Mouse (Mus musculus) heart, adult 2 months (tissue): ENCODE results near the gene Setd1b. TPM values are rescaled to one million over a fixed set of nuclear protein-coding genes. Genes with fewer than 3 reads are reported as not detected.

Experiments
- DNase-seq, 2 experiments: peaks; one replicate each; pipeline ENCODE4 v3.0.0; 2021
- H3K27ac ChIP-seq: fragments of 200-600 bp; 2 replicates; pipeline ENCODE4 v1.8.1; 2022
- H3K27me3 ChIP-seq: fragments of 200-500 bp; 2 replicates; pipeline ENCODE4 v1.6.1; 2012; ENCODE audit warnings: mild to moderate bottlenecking, low read length, inconsistent platforms, mixed read lengths; ENCODE audit not compliant: control insufficient read depth, insufficient read depth
- H3K36me3 ChIP-seq: fragments of 200-500 bp; 2 replicates; pipeline ENCODE4 v1.6.1; 2012; ENCODE audit warnings: low read length, inconsistent platforms; ENCODE audit not compliant: control insufficient read depth, insufficient read depth
- H3K4me1 ChIP-seq: fragments of 200-500 bp; 2 replicates; pipeline ENCODE4 v1.6.1; 2011; ENCODE audit warnings: low read length; ENCODE audit not compliant: control insufficient read depth, insufficient read depth
- H3K4me3 ChIP-seq: fragments of 200-600 bp; 2 replicates; pipeline ENCODE4 v1.8.1; 2022
- H3K79me2 ChIP-seq: fragments of 200-500 bp; replicated peaks from 2 replicates; pipeline ENCODE4 v1.6.1; 2012; ENCODE audit warnings: mild to moderate bottlenecking, inconsistent platforms, low read length, moderate library complexity, mixed read lengths; ENCODE audit not compliant: control insufficient read depth, insufficient read depth
- H3K9ac ChIP-seq: fragments of 200-500 bp; 2 replicates; pipeline ENCODE4 v1.6.1; 2012; ENCODE audit warnings: low read depth, mild to moderate bottlenecking, control low read depth, inconsistent platforms, low read length, mixed read lengths
- CTCF ChIP-seq: fragments of 200-600 bp; IDR thresholded peaks from 2 replicates; pipeline ENCODE4 v1.8.1; 2022; ENCODE audit warnings: antibody characterized with exemption, mild to moderate bottlenecking, moderate library complexity
- EP300 ChIP-seq: fragments of 200-500 bp; IDR thresholded peaks from 2 replicates; pipeline ENCODE4 v1.6.1; 2011; ENCODE audit warnings: low read depth, low read length, control low read depth; ENCODE audit not compliant: insufficient read depth
- POLR2A ChIP-seq: fragments of 200-500 bp; IDR thresholded peaks from 2 replicates; pipeline ENCODE4 v1.6.1; 2011; ENCODE audit warnings: mild to moderate bottlenecking, low read depth, low read length, control low read depth; ENCODE audit not compliant: insufficient read depth
- WGBS: fragments of 180-500 bp; shearing (Covaris S2); methylation state at CpG from one replicate; pipeline ENCODE4 v1.1.7; 2018; 5-methylcytosine and 5-hydroxymethylcytosine counted together
- intact Hi-C: fragments of 180-260 bp; cut with DNase I; formaldehyde crosslinking; loops from one replicate; pipeline ENCODE4 v1.15.1; 2025
- polyA plus RNA-seq: library from polyadenylated mRNA; depleted of rRNA; stranded (reverse); fragments of >200 nt; gene quantifications from 2 replicates; pipeline ENCODE4 v1.2.3, GENCODE M21; 2012
- total RNA-seq, 2 experiments: library from RNA; stranded (reverse); gene quantifications; 2 replicates each; pipeline ENCODE4 v1.2.3; 2021

The Setd1b gene
- total and polyA plus RNA-seq, 3 experiments: 7.4 to 19.4 (median 12.9) TPM

- no peaks in the 10 kb centered on the region for H3K27me3 ChIP-seq
- TF ChIP-seq CTCF: peak; percentile 10; the same call in 1 of the 2 replicates
- peak; percentile 99; the same call in 1 of the 2 replicates for TF ChIP-seq POLR2A
- TF ChIP-seq EP300: peak; percentile 67; the same call in 1 of the 2 replicates
- under 1% methylated on average over 31 of the region's 31 CpGs for WGBS
- peaks cover 14% of the 10 kb centered on the region for H3K4me1 ChIP-seq
- H3K9ac ChIP-seq: peak overlapping the region; percentile 76
- peak overlapping the region; percentile 100 for H3K27ac ChIP-seq
- DNase-seq: peak; percentile 94 to 96
- peak overlapping the region; percentile 61 for H3K4me3 ChIP-seq
- peaks cover 6% of the 10 kb centered on the region; the same call in 1 of the 2 replicates for H3K79me2 ChIP-seq
- intact Hi-C loops: no loop called here
- peaks cover 10% of the 10 kb centered on the region for H3K36me3 ChIP-seq
These were observed 1.1 kb upstream of the Setd1b start for GRCm38 (mm10) chr5:123140694-123141554.

GRCm38 (mm10) chr5:123141555-123142160 is 335 bp upstream of the Setd1b start:
- under 1% methylated on average over 37 of the region's 38 CpGs for WGBS
- H3K4me1 ChIP-seq: peaks cover 12% of the 10 kb centered on the region
- intact Hi-C loops: loop anchor here (1.0 kb wide), 1 partner anchor 7 kb away; no protein-coding TSS in a partner anchor

GRCm38 (mm10) chr5:123143251-123143970 is 1.4 kb downstream of the Setd1b start:
- Histone ChIP-seq H3K79me2 (peaks cover 10% of the 10 kb centered on the region), H3K9ac (peak overlapping the region; percentile 76), H3K36me3 (peaks cover 7% of the 10 kb centered on the region), H3K4me1 (peaks cover 4% of the 10 kb centered on the region; the same call in 1 of the 2 replicates), H3K27ac (peak overlapping the region; percentile 100), H3K27me3 (no peaks in the 10 kb centered on the region), H3K4me3 (peak overlapping the region; percentile 61)
- DNase-seq: peak in 1 of 2 experiments; percentile 57
- intact Hi-C loops: no loop called here
- WGBS: 2% methylated on average over 24 of the region's 24 CpGs
- TF ChIP-seq EP300 (0 out of 2 replicates have a peak, but pooled peaks have one; percentile 4), CTCF (no peak), POLR2A (no peak)

More at GRCm38 (mm10) chr5:123141555-123142160, 335 bp upstream of the Setd1b start:
- no peak for TF ChIP-seq CTCF
- no peak for TF ChIP-seq POLR2A
- TF ChIP-seq EP300: no peak
- peaks cover 6% of the 10 kb centered on the region; the same call in 1 of the 2 replicates for H3K79me2 ChIP-seq
- H3K27me3 ChIP-seq: no peaks in the 10 kb centered on the region
- peak overlapping the region; percentile 76 for H3K9ac ChIP-seq
- H3K27ac ChIP-seq: peak overlapping the region; percentile 100
- DNase-seq: peak; percentile 80
- H3K4me3 ChIP-seq: peak overlapping the region; percentile 61
- peaks cover 10% of the 10 kb centered on the region for H3K36me3 ChIP-seq

GRCm38 (mm10) chr5:123143971-123144745 is 2.2 kb downstream of the Setd1b start:
- Histone ChIP-seq H3K27me3 (no peaks in the 10 kb centered on the region), H3K79me2 (peaks cover 10% of the 10 kb centered on the region), H3K9ac (peak overlapping the region; percentile 66), H3K36me3 (peaks cover 10% of the 10 kb centered on the region), H3K4me1 (peaks cover 4% of the 10 kb centered on the region; the same call in 1 of the 2 replicates), H3K27ac (peak overlapping the region; percentile 100), H3K4me3 (peak overlapping the region; percentile 61)
- intact Hi-C loops: no loop called here
- no peak for DNase-seq
- TF ChIP-seq EP300: no peak
- no peak for TF ChIP-seq POLR2A
- no peak for TF ChIP-seq CTCF
- 6% methylated on average over 17 of the region's 17 CpGs for WGBS
